Comparison of ENCODE assay signal across 15 mouse cellular contexts in the genomic region with DNA sequence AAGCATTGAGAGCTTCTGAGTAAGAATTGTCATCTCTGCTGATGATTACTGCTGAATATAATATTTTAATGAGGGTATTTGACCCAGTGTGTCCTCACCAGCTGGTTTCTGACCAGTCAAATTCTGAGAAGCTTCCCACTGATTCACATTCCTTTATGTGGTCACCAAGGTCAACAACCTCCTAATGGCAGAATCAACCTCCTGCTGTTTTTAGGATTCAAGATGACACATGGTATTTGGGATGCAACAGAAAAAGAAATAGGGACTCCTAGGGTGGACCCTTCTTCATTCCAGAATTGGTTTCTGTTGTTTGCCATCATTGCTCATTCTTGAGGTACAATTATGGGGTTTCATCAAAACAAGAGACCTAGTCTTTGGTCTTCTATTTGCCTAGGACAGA.
"Had no signal": no experiment of that assay in that cellular context is flagged by ENCODE, and none has a peak within 500 bp of the region (broad histone marks: within the 10 kb centered on the region; RNA-seq: fewer than 3 reads in every experiment).

No protein-coding gene starts in this region.

- DNase-seq: kidney, adult 18-20 months; layer of hippocampus, adult 9-11 months; lung, adult 18-20 months; lung, postnatal 14 days; lung, postnatal 4 days; thymus, adult 18-20 months; thymus, postnatal 36 days had no signal

- H3K9ac ChIP-seq: liver, embryonic 15.5 days; midbrain, embryonic 12.5 days; midbrain, embryonic 15.5 days; neural tube, embryonic 12.5 days; neural tube, embryonic 15.5 days had no signal

- H3K9me3 ChIP-seq: liver, embryonic 15.5 days; midbrain, embryonic 12.5 days; midbrain, embryonic 15.5 days; neural tube, embryonic 12.5 days; neural tube, embryonic 15.5 days had no signal

- H3K4me1 ChIP-seq: liver, embryonic 15.5 days; midbrain, embryonic 12.5 days; midbrain, embryonic 15.5 days; neural tube, embryonic 12.5 days; neural tube, embryonic 15.5 days had no signal

- ATAC-seq: midbrain, embryonic 15.5 days had no signal

- H3K4me3 ChIP-seq: layer of hippocampus, adult 2 months; liver, embryonic 15.5 days; midbrain, embryonic 12.5 days; midbrain, embryonic 15.5 days; neural tube, embryonic 12.5 days; neural tube, embryonic 15.5 days had no signal

- H3K27me3 ChIP-seq: liver, embryonic 15.5 days; midbrain, embryonic 12.5 days; midbrain, embryonic 15.5 days; neural tube, embryonic 12.5 days; neural tube, embryonic 15.5 days had no signal

- H3K27ac ChIP-seq: kidney, postnatal 0 days; layer of hippocampus, adult 2 months; liver, embryonic 15.5 days; midbrain, embryonic 12.5 days; midbrain, embryonic 15.5 days; neural tube, embryonic 12.5 days; neural tube, embryonic 15.5 days had no signal

- H3K4me2 ChIP-seq: liver, embryonic 11.5 days; liver, embryonic 15.5 days; midbrain, embryonic 12.5 days; midbrain, embryonic 15.5 days; neural tube, embryonic 12.5 days; neural tube, embryonic 15.5 days had no signal

- H3K36me3 ChIP-seq: liver, embryonic 15.5 days; midbrain, embryonic 12.5 days; midbrain, embryonic 15.5 days; neural tube, embryonic 12.5 days; neural tube, embryonic 15.5 days had no signal
